Mouse (Mus musculus) lung, embryonic 16.5 days (tissue): ENCODE results near the gene Acta1. TPM values are rescaled to one million over a fixed set of nuclear protein-coding genes. Genes with fewer than 3 reads are reported as not detected.

Experiments
- ATAC-seq: fragments of 200-750 bp; cut with Nextera tagmentation; 2 replicates; pipeline ENCODE4 v1.8.0; 2017; ENCODE audit warnings: low read depth, mild to moderate bottlenecking, moderate library complexity
- H3K27ac ChIP-seq: fragments of 300-500 bp; sonication (generic); 2 replicates; pipeline ENCODE4 v1.5.1; 2014; ENCODE audit warnings: mild to moderate bottlenecking, control low read depth, low read length
- H3K27me3 ChIP-seq: fragments of 300-500 bp; sonication (generic); 2 replicates; pipeline ENCODE4 v1.6.1; 2014; ENCODE audit warnings: low read depth, low read length, mixed read lengths; ENCODE audit not compliant: control insufficient read depth, insufficient read depth
- H3K36me3 ChIP-seq: fragments of 300-500 bp; sonication (generic); 2 replicates; pipeline ENCODE4 v1.6.1; 2014; ENCODE audit warnings: low read length; ENCODE audit not compliant: control insufficient read depth, insufficient read depth
- H3K4me1 ChIP-seq: fragments of 300-500 bp; sonication (generic); replicated peaks from 2 replicates; pipeline ENCODE4 v1.6.1; 2014; ENCODE audit warnings: low read length, mixed read lengths; ENCODE audit not compliant: control insufficient read depth, insufficient read depth
- H3K4me2 ChIP-seq: fragments of 300-500 bp; sonication (generic); 2 replicates; pipeline ENCODE4 v1.6.1; 2014; ENCODE audit warnings: low read depth, low read length, control low read depth
- H3K4me3 ChIP-seq: fragments of 300-500 bp; sonication (generic); 2 replicates; pipeline ENCODE4 v1.5.1; 2014; ENCODE audit warnings: mild to moderate bottlenecking, low read length, control low read depth
- H3K9ac ChIP-seq: fragments of 300-500 bp; sonication (generic); 2 replicates; pipeline ENCODE4 v1.6.1; 2014; ENCODE audit warnings: low read length, control low read depth
- H3K9me3 ChIP-seq: fragments of 300-500 bp; sonication (generic); 2 replicates; pipeline ENCODE4 v1.6.1; 2016; ENCODE audit warnings: low read length; ENCODE audit not compliant: control insufficient read depth
- WGBS: fragments of 180-500 bp; shearing (Covaris S2); extraction: QIAGEN DNeasy Blood & Tissue Kit; methylation state at CpG from one replicate; pipeline ENCODE4 v1.1.7; 2014; 5-methylcytosine and 5-hydroxymethylcytosine counted together
- polyA plus RNA-seq: library from polyadenylated mRNA; unstranded; fragments of >200 nt; fragmentation: Nextera tagmentation; extraction: Ambion mirVana; gene quantifications from 2 replicates; pipeline ENCODE4 v1.2.1, GENCODE M21; 2015

Acta1 gene
- polyA plus RNA-seq, 1 experiment from 2014 or later, result 90.5 TPM

DNA sequence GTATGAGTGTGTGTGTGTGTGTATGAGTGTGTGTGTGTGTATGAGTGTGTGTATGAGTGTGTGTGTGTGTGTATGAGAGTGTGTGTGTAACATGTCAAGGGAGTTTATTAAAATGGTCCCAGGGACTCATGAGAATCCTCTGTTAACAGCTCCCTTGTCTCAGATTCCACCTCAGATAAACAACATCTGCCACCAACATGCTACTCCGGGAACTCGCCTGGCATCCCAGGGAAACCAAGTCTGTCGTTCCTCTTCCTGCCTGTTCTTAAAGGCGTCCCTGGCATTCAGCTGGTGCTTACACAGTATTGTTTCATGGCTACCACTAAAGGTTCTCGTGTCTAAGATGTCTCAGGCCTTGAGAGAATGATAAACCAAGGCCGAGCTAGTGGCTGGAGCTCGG lies 50.2 kb downstream of the Acta1 start:
- H3K9me3 ChIP-seq, result no peaks in the 10 kb centered on the region
- WGBS, result 73% methylated on average over 7 of the region's 7 CpGs
- H3K9ac ChIP-seq, result no peak overlapping the region
- H3K36me3 ChIP-seq, result no peaks in the 10 kb centered on the region
- no peak overlapping the region for H3K4me2 ChIP-seq
- no peaks in the 10 kb centered on the region for H3K4me1 ChIP-seq
- ATAC-seq, result no peak
- H3K4me3 ChIP-seq, result no peak overlapping the region
- no peak overlapping the region for H3K27ac ChIP-seq
- H3K27me3 ChIP-seq, result no peaks in the 10 kb centered on the region

- no peak for ATAC-seq
- no peak overlapping the region for H3K27ac ChIP-seq
- H3K9me3 ChIP-seq, result no peaks in the 10 kb centered on the region
- H3K4me3 ChIP-seq, result no peak overlapping the region
- no peaks in the 10 kb centered on the region for H3K4me1 ChIP-seq
- 83% methylated on average over 12 of the region's 12 CpGs for WGBS
- H3K27me3 ChIP-seq, result no peaks in the 10 kb centered on the region
- no peaks in the 10 kb centered on the region for H3K36me3 ChIP-seq
- no peak overlapping the region for H3K4me2 ChIP-seq
- no peak overlapping the region for H3K9ac ChIP-seq
Observed at GRCm38 (mm10) chr8:123842086-123842485, 52.5 kb downstream of the Acta1 start.

Other genes with a start within 250 kb of the Acta1 start
- gene Rhou, start 240.8 kb downstream of the Acta1 start, polyA plus RNA-seq, result 7.8 and 8.3 TPM in 2 replicates
- gene Rab4a, start 88.8 kb downstream of the Acta1 start, polyA plus RNA-seq, result 27.4 and 32.2 TPM in 2 replicates
- 4.4 TPM in 2 replicates for gene Ccsap, start 34.5 kb downstream of the Acta1 start, polyA plus RNA-seq
- 37.7 and 39.5 TPM in 2 replicates for gene Nup133, start 54.5 kb upstream of the Acta1 start, polyA plus RNA-seq
- gene Abcb10, start 88.4 kb upstream of the Acta1 start, polyA plus RNA-seq, result 13.8 and 14.3 TPM in 2 replicates
- 29.3 and 30.9 TPM in 2 replicates for gene Taf5l, start 126.6 kb upstream of the Acta1 start, polyA plus RNA-seq
- gene Urb2, start 126.8 kb upstream of the Acta1 start, polyA plus RNA-seq, result 4.0 and 4.6 TPM in 2 replicates